Mouse (Mus musculus) stomach, embryonic 14.5 days (tissue): ENCODE measurements around the gene Sumf1. TPM values are rescaled to one million over a fixed set of nuclear protein-coding genes. Genes with fewer than 3 reads are reported as not detected.

Experiments used
- ATAC-seq: fragments of 200-750 bp; cut with Nextera tagmentation; 2 replicates; pipeline ENCODE4 v1.8.0; 2017; ENCODE audit warnings: low read depth, moderate TSS enrichment; ENCODE audit not compliant: insufficient number of reproducible peaks, insufficient read depth, low FRiP score
- H3K27ac ChIP-seq: fragments of 300-500 bp; sonication (generic); 2 replicates; pipeline ENCODE4 v1.5.1; 2014; ENCODE audit warnings: mild to moderate bottlenecking, low read length, moderate library complexity, mixed read lengths
- H3K27me3 ChIP-seq: fragments of 300-500 bp; sonication (generic); 2 replicates; pipeline ENCODE4 v1.6.1; 2014; ENCODE audit warnings: low read length, control low read depth, mixed read lengths; ENCODE audit not compliant: control insufficient read depth, insufficient read depth
- H3K36me3 ChIP-seq: fragments of 300-500 bp; sonication (generic); 2 replicates; pipeline ENCODE4 v1.6.1; 2014; ENCODE audit warnings: mild to moderate bottlenecking, control low read depth, low read length, moderate library complexity, mixed read lengths; ENCODE audit not compliant: control insufficient read depth, insufficient read depth
- H3K4me1 ChIP-seq: fragments of 300-500 bp; sonication (generic); 2 replicates; pipeline ENCODE4 v1.6.1; 2014; ENCODE audit warnings: low read length, control low read depth, mixed read lengths; ENCODE audit not compliant: control insufficient read depth, insufficient read depth
- H3K4me2 ChIP-seq: fragments of 300-500 bp; sonication (generic); replicated peaks from 2 replicates; pipeline ENCODE4 v1.6.1; 2014; ENCODE audit warnings: low read depth, low read length, control low read depth
- H3K4me3 ChIP-seq: fragments of 300-500 bp; sonication (generic); 2 replicates; pipeline ENCODE4 v1.5.1; 2014; ENCODE audit warnings: low read depth, low read length, control low read depth
- H3K9ac ChIP-seq: fragments of 300-500 bp; sonication (generic); replicated peaks from 2 replicates; pipeline ENCODE4 v1.6.1; 2014; ENCODE audit warnings: low read depth, mild to moderate bottlenecking, control low read depth, low read length, moderate library complexity, mixed read lengths
- H3K9me3 ChIP-seq: fragments of 300-500 bp; sonication (generic); 2 replicates; pipeline ENCODE4 v1.6.1; 2016; ENCODE audit warnings: low read depth, low read length, control low read depth; ENCODE audit not compliant: control insufficient read depth
- WGBS: fragments of 180-500 bp; shearing (Covaris S2); extraction: QIAGEN DNeasy Blood & Tissue Kit; methylation state at CpG from one replicate; pipeline ENCODE4 v1.1.7; 2014; 5-methylcytosine and 5-hydroxymethylcytosine counted together
- polyA plus RNA-seq: library from polyadenylated mRNA; unstranded; fragments of >200 nt; fragmentation: Nextera tagmentation; extraction: Ambion mirVana; gene quantifications from 2 replicates; pipeline ENCODE4 v1.2.1, GENCODE M21; 2014

Sumf1 gene
- polyA plus RNA-seq, 1 experiment from 2014 or later = 23.6 TPM

DNA sequence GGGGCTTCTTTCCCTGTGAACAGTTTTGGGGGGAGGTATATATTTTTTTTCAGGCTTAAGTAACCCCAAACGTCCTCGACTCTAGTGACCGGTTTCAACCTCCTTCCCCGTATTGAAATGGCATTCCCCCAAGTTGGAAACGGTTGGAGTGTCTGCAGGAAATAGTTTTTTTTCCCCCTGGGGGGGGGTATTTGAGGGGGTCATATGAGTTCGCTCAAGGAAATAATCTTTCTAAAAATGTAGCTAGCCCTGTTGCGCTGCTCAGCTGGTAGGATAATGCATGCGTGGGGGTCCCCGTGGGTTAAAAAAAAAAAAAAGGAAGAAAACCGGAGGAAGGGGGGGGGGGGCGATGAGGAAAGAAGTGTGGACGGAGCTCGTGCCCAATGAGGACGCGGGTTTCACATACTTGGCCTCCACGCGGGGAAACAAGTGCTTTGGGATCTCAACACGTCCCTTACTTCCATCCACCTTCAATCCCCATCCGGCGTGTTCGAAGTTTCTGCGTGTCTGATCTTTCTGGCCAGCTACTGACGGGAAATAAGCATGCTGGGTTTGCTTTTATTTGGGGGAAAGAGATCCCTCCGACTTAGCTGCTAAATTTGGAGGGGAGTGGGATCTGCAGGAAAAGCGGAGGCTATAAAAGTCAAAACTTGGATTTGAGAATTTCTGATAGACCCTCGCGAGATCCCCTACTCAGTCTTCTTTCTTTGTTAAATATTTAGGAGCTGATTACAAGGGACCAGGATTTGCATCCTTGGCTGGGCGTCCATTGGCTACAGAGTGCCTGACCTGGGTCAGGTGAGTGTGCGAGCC lies 28.3 kb upstream of the Sumf1 start:
- no peak for ATAC-seq
- no peaks in the 10 kb centered on the region for H3K36me3 ChIP-seq
- WGBS = under 1% methylated on average over 28 of the region's 29 CpGs

DNA sequence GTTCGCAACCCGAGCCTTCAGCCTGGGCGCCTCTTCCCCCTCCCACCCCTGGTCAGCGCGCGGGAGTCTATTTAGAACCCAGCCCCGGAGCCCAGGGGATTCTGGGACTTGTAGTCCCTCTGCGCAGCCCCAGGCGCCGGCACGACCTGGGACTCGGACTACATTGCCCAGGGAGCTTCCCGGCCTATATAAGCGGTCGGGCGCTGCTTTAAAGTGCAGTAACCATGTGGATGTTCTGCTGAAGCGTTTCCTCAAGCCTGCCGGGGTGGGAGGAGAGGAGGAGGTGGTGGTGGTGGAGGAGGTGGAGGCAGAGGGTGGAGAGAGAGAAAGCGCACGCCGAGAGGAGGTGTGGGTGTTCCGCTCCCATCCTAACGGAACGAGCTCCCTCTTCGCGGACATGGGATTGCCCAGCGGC lies 27.5 kb upstream of the Sumf1 start, which contains the start of gene Itpr1:
Gene Itpr1 (plus strand): TSS at position 216 of the 415 bp plus-strand sequence.
- ATAC-seq = peak; percentile 100
- Histone ChIP-seq H3K36me3 (no peaks in the 10 kb centered on the region), H3K9ac (peak within 1 kb of the TSS; percentile 50), H3K27me3 (no peaks in the 10 kb centered on the region), H3K9me3 (no peaks in the 10 kb centered on the region), H3K27ac (peak within 1 kb of the TSS; percentile 69), H3K4me2 (peak within 1 kb of the TSS; percentile 71), H3K4me3 (peak within 1 kb of the TSS; percentile 72), H3K4me1 (peaks cover 19% of the 10 kb centered on the region)
- WGBS = under 1% methylated on average over 27 of the region's 27 CpGs

More for the DNA sequence above, 28.3 kb upstream of the Sumf1 start:
- H3K9ac ChIP-seq = peak overlapping the region; percentile 50; the same call in 1 of the 2 replicates
- peak overlapping the region; percentile 39; the same call in 1 of the 2 replicates for H3K27ac ChIP-seq
- peak overlapping the region; percentile 72 for H3K4me3 ChIP-seq
- H3K4me1 ChIP-seq = peaks cover 19% of the 10 kb centered on the region
- H3K27me3 ChIP-seq = no peaks in the 10 kb centered on the region
- H3K4me2 ChIP-seq = peak overlapping the region; percentile 71
- H3K9me3 ChIP-seq = no peaks in the 10 kb centered on the region

DNA sequence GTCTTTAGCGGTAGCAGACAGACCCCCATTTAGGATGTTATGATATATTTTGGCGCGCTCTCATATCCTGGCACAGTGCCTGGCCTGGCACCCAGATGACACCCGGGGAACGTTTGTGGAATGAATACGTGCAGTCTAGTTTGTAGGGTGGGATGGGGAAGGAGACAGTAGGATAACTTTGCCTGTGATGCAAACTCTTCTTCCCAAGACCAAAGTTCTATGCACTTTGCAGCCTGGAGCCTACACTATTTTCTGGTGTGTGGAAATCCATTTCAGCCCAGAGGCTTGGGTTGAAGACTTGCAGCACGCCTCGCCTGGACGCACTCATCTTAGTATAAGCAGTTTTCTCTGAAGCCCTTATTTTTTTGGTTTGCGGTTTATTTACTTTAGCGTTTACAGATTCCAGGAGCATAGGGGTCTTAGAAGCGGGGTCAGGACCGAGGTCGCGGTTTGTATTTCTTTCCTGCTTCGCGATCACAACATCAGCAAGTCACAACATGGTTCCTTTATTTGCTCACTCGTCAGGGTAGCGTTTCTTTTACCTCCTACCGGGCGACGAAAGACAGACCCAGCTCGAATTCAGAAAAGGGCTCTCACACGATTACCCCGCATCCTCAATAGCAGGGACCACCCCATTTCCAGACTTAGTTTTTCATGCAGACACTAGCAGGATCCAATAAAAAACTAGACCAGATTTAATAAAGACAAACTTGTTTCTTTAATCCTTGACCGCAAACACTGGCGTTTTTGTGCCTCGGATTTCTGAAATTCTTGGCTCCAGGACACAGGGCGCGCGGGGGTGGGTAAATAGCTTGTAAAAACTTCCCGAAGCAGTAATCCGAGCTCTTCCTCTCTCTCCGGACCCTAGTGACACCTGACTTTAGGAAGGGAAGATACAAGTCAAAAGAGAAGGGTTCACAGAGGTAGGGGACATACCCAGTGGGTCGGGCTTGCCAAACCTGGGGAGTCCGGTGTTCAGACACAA lies 26.8 kb upstream of the Sumf1 start:
- 3% methylated on average over 36 of the region's 36 CpGs for WGBS
- H3K4me2 ChIP-seq = peak overlapping the region; percentile 68
- no peaks in the 10 kb centered on the region for H3K27me3 ChIP-seq
- H3K4me3 ChIP-seq = peak overlapping the region; percentile 72
- H3K9ac ChIP-seq = peak overlapping the region; percentile 30
- peaks cover 19% of the 10 kb centered on the region for H3K4me1 ChIP-seq
- no peak for ATAC-seq
- no peaks in the 10 kb centered on the region for H3K36me3 ChIP-seq
- H3K9me3 ChIP-seq = no peaks in the 10 kb centered on the region
- H3K27ac ChIP-seq = peak overlapping the region; percentile 69

DNA sequence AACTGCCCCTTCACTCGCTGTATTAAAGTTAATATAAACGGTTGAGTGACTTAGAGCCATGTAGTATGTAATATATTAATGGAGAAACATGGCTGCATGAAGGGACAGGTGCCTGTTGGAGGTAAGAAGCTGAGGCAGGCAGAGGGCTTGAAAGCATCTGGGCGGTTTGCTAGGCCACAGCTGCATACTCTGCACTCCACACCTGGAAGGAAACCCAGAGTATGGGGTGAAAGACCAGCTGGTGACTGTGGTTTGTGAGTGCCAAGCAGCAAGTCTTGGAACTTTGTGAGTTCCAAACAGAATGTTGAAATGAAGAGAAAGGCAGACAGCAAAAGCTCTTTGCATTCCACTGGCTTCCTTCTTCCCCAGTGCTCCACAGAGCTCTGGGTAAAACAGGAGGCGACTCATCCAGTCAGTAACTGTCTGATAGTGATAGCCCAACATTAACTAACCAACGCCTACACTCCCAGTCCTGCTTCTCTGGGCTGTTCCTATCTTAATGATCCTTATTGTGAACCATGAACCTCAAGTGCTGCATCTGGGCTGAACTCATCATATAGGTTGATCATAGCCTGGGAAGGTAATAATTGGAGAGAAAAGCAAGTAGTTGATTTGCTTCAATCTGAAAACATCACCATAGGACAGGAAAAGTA lies 21.7 kb upstream of the Sumf1 start:
- Histone ChIP-seq H3K9me3 (no peaks in the 10 kb centered on the region), H3K36me3 (no peaks in the 10 kb centered on the region), H3K4me3 (no peak overlapping the region), H3K27me3 (no peaks in the 10 kb centered on the region), H3K9ac (no peak overlapping the region), H3K4me2 (no peak overlapping the region), H3K4me1 (peaks cover 7% of the 10 kb centered on the region; the same call in 1 of the 2 replicates), H3K27ac (no peak overlapping the region)
- no peak for ATAC-seq
- WGBS = 81% methylated on average over 5 of the region's 5 CpGs

DNA sequence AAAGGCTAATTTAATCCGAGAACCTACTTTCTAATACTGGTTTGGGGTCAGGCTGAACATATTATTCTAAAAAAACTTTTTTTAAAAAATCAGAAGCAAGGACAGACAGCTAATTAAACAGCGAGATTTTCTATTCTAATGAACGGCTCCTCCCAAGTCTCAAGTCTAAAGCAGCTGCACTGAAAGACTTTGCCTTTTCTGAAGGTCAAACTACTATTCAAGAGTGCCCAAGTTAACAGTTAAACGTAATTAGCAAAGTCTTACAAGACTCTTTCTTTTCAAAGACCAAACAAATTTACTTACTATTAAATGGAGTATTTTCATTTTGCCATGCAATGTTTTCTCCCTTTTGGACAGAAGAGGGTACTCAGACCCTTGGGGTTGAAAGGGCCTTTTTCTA lies 20.8 kb upstream of the Sumf1 start:
- H3K36me3 ChIP-seq = no peaks in the 10 kb centered on the region
- no peak overlapping the region for H3K4me2 ChIP-seq
- 81% methylated on average over 4 of the region's 4 CpGs for WGBS
- H3K27ac ChIP-seq = no peak overlapping the region
- no peaks in the 10 kb centered on the region for H3K4me1 ChIP-seq
- no peak overlapping the region for H3K4me3 ChIP-seq
- no peaks in the 10 kb centered on the region for H3K27me3 ChIP-seq
- ATAC-seq = no peak
- no peaks in the 10 kb centered on the region for H3K9me3 ChIP-seq
- no peak overlapping the region for H3K9ac ChIP-seq

DNA sequence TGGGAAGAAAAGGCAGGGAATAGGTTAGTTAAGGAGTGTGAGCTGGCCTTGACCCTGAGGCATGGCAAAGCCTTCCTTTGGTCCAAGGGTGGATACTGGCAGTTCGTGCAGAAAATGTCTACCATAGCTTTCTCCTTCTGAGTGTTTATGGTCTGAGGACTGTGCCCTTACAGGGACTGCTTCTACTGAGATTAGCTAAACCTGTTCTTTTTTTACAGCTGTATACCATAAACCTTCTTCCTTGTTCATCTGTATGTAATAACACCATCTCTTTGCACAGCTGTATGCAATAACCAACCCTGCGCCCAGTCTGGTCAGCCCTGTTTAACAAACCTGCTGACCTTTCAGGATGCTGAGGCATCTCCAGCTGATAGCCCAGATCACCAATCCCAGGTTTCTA lies 18.9 kb upstream of the Sumf1 start:
- Histone ChIP-seq H3K27ac (no peak overlapping the region), H3K36me3 (no peaks in the 10 kb centered on the region), H3K27me3 (no peaks in the 10 kb centered on the region), H3K4me3 (no peak overlapping the region), H3K9ac (no peak overlapping the region), H3K9me3 (no peaks in the 10 kb centered on the region), H3K4me2 (no peak overlapping the region), H3K4me1 (no peaks in the 10 kb centered on the region)
- no peak for ATAC-seq
- 86% methylated on average over 2 of the region's 2 CpGs for WGBS

DNA sequence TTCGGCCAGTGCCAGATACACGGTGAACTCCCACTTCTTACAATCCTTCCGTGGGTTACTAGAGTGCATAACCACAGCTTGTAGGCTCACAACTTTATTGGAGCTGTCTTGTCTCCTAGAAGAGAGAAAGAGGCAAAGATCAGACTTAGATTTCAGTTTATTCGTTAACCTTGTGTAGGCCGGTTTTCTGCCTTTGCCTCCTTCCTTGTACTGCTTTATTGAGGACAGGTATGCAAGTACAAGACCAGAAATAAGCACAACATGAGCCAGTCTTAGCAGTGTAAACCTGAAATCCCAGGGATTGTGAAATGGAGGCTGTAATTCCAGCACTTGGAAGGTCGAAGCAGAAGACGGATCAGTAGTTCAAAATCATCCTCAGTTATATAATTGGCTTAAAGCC lies 12.9 kb upstream of the Sumf1 start:
- WGBS = 89% methylated on average over 7 of the region's 7 CpGs

DNA sequence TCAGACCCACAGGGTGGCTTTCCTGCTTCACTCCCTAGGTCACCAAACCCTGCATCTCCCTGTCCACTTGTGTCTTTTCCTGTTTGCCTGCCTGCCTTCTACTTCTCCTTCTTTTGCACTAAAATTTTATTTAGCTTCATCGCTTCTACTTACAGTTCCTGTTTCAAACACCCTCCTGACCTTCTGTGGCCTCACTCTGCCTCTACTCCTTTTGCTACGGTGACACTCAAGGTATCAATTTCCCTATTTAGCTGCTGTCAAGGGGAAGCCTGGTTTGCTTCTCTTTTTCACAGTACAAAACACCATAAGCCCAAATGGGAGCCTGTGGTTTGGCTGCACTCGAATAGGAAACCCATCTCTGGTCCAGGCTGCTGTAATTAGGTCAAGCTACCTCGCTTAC lies 11.7 kb upstream of the Sumf1 start:
- no peak overlapping the region for H3K4me3 ChIP-seq
- no peaks in the 10 kb centered on the region for H3K36me3 ChIP-seq
- no peaks in the 10 kb centered on the region for H3K4me1 ChIP-seq
- no peak overlapping the region for H3K4me2 ChIP-seq
- H3K27me3 ChIP-seq = no peaks in the 10 kb centered on the region
- WGBS = 41% methylated on average over 4 of the region's 4 CpGs
- H3K27ac ChIP-seq = no peak overlapping the region
- no peaks in the 10 kb centered on the region for H3K9me3 ChIP-seq
- ATAC-seq = no peak
- no peak overlapping the region for H3K9ac ChIP-seq

More for the DNA sequence above, 12.9 kb upstream of the Sumf1 start:
- H3K4me1 ChIP-seq = no peaks in the 10 kb centered on the region
- no peaks in the 10 kb centered on the region for H3K36me3 ChIP-seq
- no peak for ATAC-seq
- no peaks in the 10 kb centered on the region for H3K27me3 ChIP-seq
- H3K4me3 ChIP-seq = no peak overlapping the region
- H3K9ac ChIP-seq = no peak overlapping the region
- H3K4me2 ChIP-seq = no peak overlapping the region
- no peaks in the 10 kb centered on the region for H3K9me3 ChIP-seq
- H3K27ac ChIP-seq = no peak overlapping the region
